9 mouse cellular contexts compared by ENCODE assay signal in the genomic region with DNA sequence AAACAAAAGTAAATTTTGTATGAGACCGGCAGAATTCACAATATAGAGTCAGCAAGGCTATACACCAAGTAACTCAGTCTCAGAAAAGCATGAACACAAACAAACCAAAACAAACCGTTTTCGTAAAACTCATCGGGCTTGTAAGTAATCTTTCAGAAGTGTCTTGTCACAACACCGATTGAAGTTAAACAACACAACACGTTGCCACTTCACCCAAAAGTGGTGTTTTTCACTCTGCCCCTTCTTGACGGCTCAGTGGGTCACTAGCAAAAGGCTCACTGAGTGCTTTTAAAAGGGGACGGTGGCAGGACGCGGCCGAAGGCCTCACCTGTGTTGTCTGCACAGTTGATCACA. TPM values are rescaled to one million over a fixed set of nuclear protein-coding genes. Genes with fewer than 3 reads are reported as not detected.
A peak's percentile ranks its signal among the peaks of the same experiment; 100 is the strongest.
DNase-seq lines count a peak whose midpoint lies in the region; ATAC-seq and TF ChIP-seq lines count a peak whose summit lies in the region.
"Had no signal": no experiment of that assay in that cellular context is flagged by ENCODE, and none has a peak within 500 bp of the region (broad histone marks: within the 10 kb centered on the region; RNA-seq: fewer than 3 reads in every experiment).

No protein-coding gene starts in this region.

- peak overlapping the region; percentile 98 for H3K9ac ChIP-seq in kidney, embryonic 14.5 days (ENCODE audit: low read depth, low read length)
- H3K9ac ChIP-seq in hindbrain, embryonic 12.5 days: peak overlapping the region; percentile 99
- H3K9ac ChIP-seq in midbrain, embryonic 13.5 days (replicated peaks): peak overlapping the region; percentile 96

- peak overlapping the region; percentile 91 for H3K27ac ChIP-seq in kidney, embryonic 14.5 days (ENCODE audit: low read depth, low read length)
- peak overlapping the region; percentile 68 for H3K27ac ChIP-seq in bone marrow, adult 2 months (ENCODE audit: control insufficient read depth, insufficient read depth, low read depth, low read length, poor library complexity)
- peak overlapping the region; percentile 94 for H3K27ac ChIP-seq in hindbrain, embryonic 12.5 days
- H3K27ac ChIP-seq in midbrain, embryonic 13.5 days: peak overlapping the region; percentile 88

- ATAC-seq in kidney, embryonic 14.5 days (ENCODE audit: low FRiP score, low TSS enrichment): no peak
- no peak; the same call in 1 of the 2 replicates for ATAC-seq in hindbrain, embryonic 12.5 days (ENCODE audit: low FRiP score)
- ATAC-seq in midbrain, embryonic 13.5 days: no peak
- no peak for ATAC-seq in activated CD4-positive, CD25-positive, alpha-beta regulatory T cell, adult 4 months

- no peak for TF ChIP-seq CTCF in bone marrow, adult 2 months (IDR thresholded peaks at IDR 0.05; ENCODE audit: control insufficient read depth, insufficient read depth, low read length)

- WGBS in kidney, embryonic 14.5 days: 1% methylated on average over 11 of the region's 11 CpGs
- WGBS in bone marrow, adult 2 months: under 1% methylated on average over 11 of the region's 11 CpGs
- whole genome bisulfite sequencing in hindbrain, embryonic 12.5 days: 3% methylated on average over 11 of the region's 11 CpGs
- WGBS in midbrain, embryonic 13.5 days: 2% methylated on average over 11 of the region's 11 CpGs

- no peak for DNase-seq in kidney, postnatal 25 days
- DNase-seq in spleen, postnatal 14 days (ENCODE audit: low spot score in 2 of 2): no peak
- DNase-seq in layer of hippocampus, adult 8-10 months (ENCODE audit: low spot score in 2 of 2): no peak

- peak overlapping the region; percentile 59 for H3K4me2 ChIP-seq in kidney, embryonic 14.5 days (replicated peaks; ENCODE audit: low read depth, low read length)
- peak overlapping the region; percentile 86 for H3K4me2 ChIP-seq in hindbrain, embryonic 12.5 days (replicated peaks)
- H3K4me2 ChIP-seq in midbrain, embryonic 13.5 days (replicated peaks): peak overlapping the region; percentile 79

- no peaks in the 10 kb centered on the region for H3K9me3 ChIP-seq in kidney, embryonic 14.5 days (ENCODE audit: control insufficient read depth, low read length)
- H3K9me3 ChIP-seq in hindbrain, embryonic 12.5 days (replicated peaks): no peaks in the 10 kb centered on the region
- no peaks in the 10 kb centered on the region for H3K9me3 ChIP-seq in midbrain, embryonic 13.5 days

- H3K4me1 ChIP-seq in kidney, embryonic 14.5 days (ENCODE audit: control insufficient read depth, insufficient read depth, low read length): peaks cover 15% of the 10 kb centered on the region; the same call in 1 of the 2 replicates
- H3K4me1 ChIP-seq in bone marrow, adult 2 months (ENCODE audit: control insufficient read depth, insufficient read depth, low read length): no peaks in the 10 kb centered on the region
- H3K4me1 ChIP-seq in hindbrain, embryonic 12.5 days: peaks cover 24% of the 10 kb centered on the region
- H3K4me1 ChIP-seq in midbrain, embryonic 13.5 days (replicated peaks): peaks cover 29% of the 10 kb centered on the region

- H3K36me3 ChIP-seq in kidney, embryonic 14.5 days (ENCODE audit: control insufficient read depth, insufficient read depth, low read length): peaks cover 48% of the 10 kb centered on the region
- H3K36me3 ChIP-seq in hindbrain, embryonic 12.5 days: peaks cover 45% of the 10 kb centered on the region
- H3K36me3 ChIP-seq in midbrain, embryonic 13.5 days: peaks cover 45% of the 10 kb centered on the region

- H3K4me3 ChIP-seq in kidney, embryonic 14.5 days (ENCODE audit: low read length): peak overlapping the region; percentile 94
- H3K4me3 ChIP-seq in bone marrow, adult 2 months (replicated peaks; ENCODE audit: control insufficient read depth, low read depth, low read length): peak overlapping the region; percentile 91
- H3K4me3 ChIP-seq in hindbrain, embryonic 12.5 days: peak overlapping the region; percentile 98
- peak overlapping the region; percentile 81 for H3K4me3 ChIP-seq in midbrain, embryonic 13.5 days (replicated peaks)

- H3K27me3 ChIP-seq in kidney, embryonic 14.5 days (ENCODE audit: control insufficient read depth, insufficient read depth, low read length): no peaks in the 10 kb centered on the region
- no peaks in the 10 kb centered on the region for H3K27me3 ChIP-seq in hindbrain, embryonic 12.5 days
- no peaks in the 10 kb centered on the region for H3K27me3 ChIP-seq in midbrain, embryonic 13.5 days

- TF ChIP-seq POLR2A in bone marrow, adult 2 months (IDR thresholded peaks at IDR 0.05; ENCODE audit: borderline replicate concordance, control insufficient read depth, low read depth, low read length): no peak

RNA-seq across cellular contexts. Expression of gene Rpl23, which starts 0.8 kb away (rescaled TPM):
- 695 and 947 TPM in 2 replicates for polyA plus RNA-seq in kidney, embryonic 14.5 days (2014; fragmentation: Nextera tagmentation; extraction: Ambion mirVana)
- polyA plus RNA-seq in bone marrow, adult 2 months (2011; ENCODE audit: insufficient read depth, insufficient read length, low replicate concordance, missing spikeins): 550 and 853 TPM in 2 replicates
- 347 and 376 TPM in 2 replicates for polyA plus RNA-seq in hindbrain, embryonic 12.5 days (2016; fragmentation: Nextera tagmentation; extraction: Ambion mirVana)
- 363 and 377 TPM in 2 replicates for polyA plus RNA-seq in midbrain, embryonic 13.5 days (2015; fragmentation: Nextera tagmentation; extraction: Ambion mirVana)
- 1,000 to 10,000 TPM; 1,077 to 1,095 TPM for polyA plus RNA-seq in activated CD4-positive, CD25-positive, alpha-beta regulatory T cell, adult 4 months (2017; shearing (Covaris generic))
- 100 to 1,000 TPM; 304 to 481 (median 389) TPM for total RNA-seq in layer of hippocampus, adult 8-10 months (2022)

RNA-seq across cellular contexts. Expression of gene 1700001P01Rik, which starts 5.7 kb away (rescaled TPM):
- 0.56 TPM in 1 of 2 replicates, not detected in the other for polyA plus RNA-seq in kidney, embryonic 14.5 days (2014; fragmentation: Nextera tagmentation; extraction: Ambion mirVana)
- polyA plus RNA-seq in bone marrow, adult 2 months (2011; ENCODE audit: insufficient read depth, insufficient read length, low replicate concordance, missing spikeins): not detected in 2 replicates
- 0.68 and 0.98 TPM in 2 replicates for polyA plus RNA-seq in hindbrain, embryonic 12.5 days (2016; fragmentation: Nextera tagmentation; extraction: Ambion mirVana)
- 0.81 and 1.1 TPM in 2 replicates for polyA plus RNA-seq in midbrain, embryonic 13.5 days (2015; fragmentation: Nextera tagmentation; extraction: Ambion mirVana)
- polyA plus RNA-seq in activated CD4-positive, CD25-positive, alpha-beta regulatory T cell, adult 4 months (2017; shearing (Covaris generic)): under 1 TPM in 1 of 2 experiments, not detected in 1; 0.74 TPM
- total RNA-seq in layer of hippocampus, adult 8-10 months (2022): 1 to 10 TPM in 1 of 4 experiments, under 1 TPM in 2, not detected in 1; 0.93 to 1.4 (median 0.98) TPM
- polyA plus RNA-seq: large intestine, adult 2 months had no signal

RNA-seq across cellular contexts. Expression of gene Cwc25, which starts 15.1 kb away (rescaled TPM):
- 12.6 and 13.7 TPM in 2 replicates for polyA plus RNA-seq in kidney, embryonic 14.5 days (2014; fragmentation: Nextera tagmentation; extraction: Ambion mirVana)
- 10.4 and 11.7 TPM in 2 replicates for polyA plus RNA-seq in bone marrow, adult 2 months (2011; ENCODE audit: insufficient read depth, insufficient read length, low replicate concordance, missing spikeins)
- 22.0 and 25.4 TPM in 2 replicates for polyA plus RNA-seq in hindbrain, embryonic 12.5 days (2016; fragmentation: Nextera tagmentation; extraction: Ambion mirVana)
- 19.0 and 19.6 TPM in 2 replicates for polyA plus RNA-seq in midbrain, embryonic 13.5 days (2015; fragmentation: Nextera tagmentation; extraction: Ambion mirVana)
- 10 to 100 TPM; 21.3 to 22.8 TPM for polyA plus RNA-seq in activated CD4-positive, CD25-positive, alpha-beta regulatory T cell, adult 4 months (2017; shearing (Covaris generic))
- 10 to 100 TPM; 18.6 to 22.2 (median 20.6) TPM for total RNA-seq in layer of hippocampus, adult 8-10 months (2022)

RNA-seq across cellular contexts. Expression of gene Lasp1, which starts 17.3 kb away (rescaled TPM):
- 46.9 and 57.2 TPM in 2 replicates for polyA plus RNA-seq in kidney, embryonic 14.5 days (2014; fragmentation: Nextera tagmentation; extraction: Ambion mirVana)
- 48.1 and 99.2 TPM in 2 replicates for polyA plus RNA-seq in bone marrow, adult 2 months (2011; ENCODE audit: insufficient read depth, insufficient read length, low replicate concordance, missing spikeins)
- polyA plus RNA-seq in hindbrain, embryonic 12.5 days (2016; fragmentation: Nextera tagmentation; extraction: Ambion mirVana): 111 and 120 TPM in 2 replicates
- 136 and 137 TPM in 2 replicates for polyA plus RNA-seq in midbrain, embryonic 13.5 days (2015; fragmentation: Nextera tagmentation; extraction: Ambion mirVana)
- polyA plus RNA-seq in activated CD4-positive, CD25-positive, alpha-beta regulatory T cell, adult 4 months (2017; shearing (Covaris generic)): 10 to 100 TPM; 44.4 to 52.4 TPM
- 100 to 1,000 TPM; 102 to 109 (median 104) TPM for total RNA-seq in layer of hippocampus, adult 8-10 months (2022)

RNA-seq across cellular contexts. Expression of gene Pip4k2b, which starts 37.0 kb away (rescaled TPM):
- 1.9 and 2.6 TPM in 2 replicates for polyA plus RNA-seq in kidney, embryonic 14.5 days (2014; fragmentation: Nextera tagmentation; extraction: Ambion mirVana)
- polyA plus RNA-seq in bone marrow, adult 2 months (2011; ENCODE audit: insufficient read depth, insufficient read length, low replicate concordance, missing spikeins): 9.5 and 11.7 TPM in 2 replicates
- polyA plus RNA-seq in hindbrain, embryonic 12.5 days (2016; fragmentation: Nextera tagmentation; extraction: Ambion mirVana): 2.6 and 3.4 TPM in 2 replicates
- 3.7 and 4.0 TPM in 2 replicates for polyA plus RNA-seq in midbrain, embryonic 13.5 days (2015; fragmentation: Nextera tagmentation; extraction: Ambion mirVana)
- 1 to 10 TPM; 2.0 to 2.3 TPM for polyA plus RNA-seq in activated CD4-positive, CD25-positive, alpha-beta regulatory T cell, adult 4 months (2017; shearing (Covaris generic))
- total RNA-seq in layer of hippocampus, adult 8-10 months (2022): 100 to 1,000 TPM in 3 of 4 experiments, 10 to 100 TPM in 1; 97.5 to 127 (median 109) TPM
